Mouse (Mus musculus) adrenal gland, adult 2 months (tissue): ENCODE results near the gene Ubxn1. TPM values are rescaled to one million over a fixed set of nuclear protein-coding genes. Genes with fewer than 3 reads are reported as not detected.
A peak's percentile ranks its signal among the peaks of the same experiment; 100 is the strongest.

Experiments used
- DNase-seq: peaks from one replicate; pipeline ENCODE4 v3.0.0; 2021
- microRNA-seq, 2 experiments: library from miRNA; unstranded; fragments of <30 nt; microRNA quantifications; one replicate each; pipeline ENCODE4 v1.2.0; 2021
- polyA plus RNA-seq: library from polyadenylated mRNA; depleted of rRNA; stranded (reverse); fragments of >200 nt; gene quantifications from 2 replicates; pipeline ENCODE4 v1.2.3, GENCODE M21; 2012; rRNA removed
- total RNA-seq, 2 experiments: library from RNA; stranded (reverse); gene quantifications; 2 replicates each; pipeline ENCODE4 v1.2.3; 2021

Gene Ubxn1
- total and polyA plus RNA-seq, 3 experiments, result 140 to 224 (median 197) TPM

DNA sequence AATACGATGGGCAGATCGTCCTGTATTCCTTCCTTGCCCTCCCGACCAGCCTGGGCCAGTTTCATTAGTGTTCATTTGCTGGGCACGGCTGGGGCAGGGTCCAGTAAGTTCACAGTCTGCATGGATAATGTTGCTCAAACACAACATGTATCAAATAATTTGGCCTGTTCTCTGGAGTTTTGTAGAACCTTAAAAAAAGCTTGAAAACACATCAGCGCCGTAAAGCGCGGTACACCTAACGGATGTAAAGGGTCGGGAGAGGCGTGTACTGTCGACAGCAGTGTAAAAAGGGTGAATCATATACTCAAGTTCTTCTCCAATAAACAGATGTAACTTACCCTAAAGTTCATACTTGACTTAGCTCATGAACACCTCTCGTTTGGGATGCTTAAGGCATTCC lies 27.3 kb downstream of the Ubxn1 start:
- DNase-seq, result no peak

GRCm38 (mm10) chr19:8899079-8899478 lies 27.8 kb downstream of the Ubxn1 start:
- DNase-seq, result no peak

- DNase-seq, result no peak
Measured at GRCm38 (mm10) chr19:8903412-8903811, 32.1 kb downstream of the Ubxn1 start.

- DNase-seq, result no peak
Measured at GRCm38 (mm10) chr19:8908531-8908930, 37.2 kb downstream of the Ubxn1 start.

DNA sequence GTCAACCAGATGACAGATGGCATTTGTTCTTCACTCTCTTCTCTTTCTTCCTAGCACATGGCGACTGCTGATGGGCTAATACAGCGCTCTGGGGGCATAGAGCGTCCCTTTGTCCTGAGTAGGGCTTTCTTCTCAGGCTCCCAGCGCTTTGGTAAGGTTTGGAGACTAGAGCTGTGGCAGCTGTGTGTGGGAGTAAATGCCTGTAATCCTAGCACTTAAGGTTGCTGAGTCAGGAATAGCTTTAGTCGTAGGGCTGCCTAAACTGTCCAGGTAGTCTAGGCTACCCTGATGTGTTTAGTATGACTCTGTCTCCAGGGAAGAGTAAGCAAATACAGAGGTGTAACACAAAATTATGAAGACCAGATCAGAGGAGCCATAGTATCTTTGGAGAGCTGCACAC lies 40.5 kb downstream of the Ubxn1 start:
- DNase-seq, result no peak

DNA sequence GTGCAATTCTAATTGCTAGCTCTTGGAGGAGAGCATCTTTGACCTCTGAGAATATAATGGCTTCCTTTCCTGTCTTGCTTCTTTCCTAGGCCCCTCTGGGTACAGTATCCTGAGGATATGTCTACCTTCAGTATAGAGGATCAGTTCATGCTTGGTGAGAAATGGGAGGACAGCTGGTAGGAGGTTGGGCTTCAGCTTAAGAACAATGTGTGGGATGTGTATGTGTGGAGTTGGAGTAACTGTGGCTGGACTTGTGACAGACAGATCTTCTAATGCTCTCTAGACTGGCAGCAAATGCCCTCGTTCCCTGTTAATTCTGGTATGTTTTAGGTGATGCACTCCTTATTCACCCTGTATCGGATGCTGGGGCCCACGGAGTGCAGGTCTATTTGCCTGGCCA lies 42.9 kb downstream of the Ubxn1 start:
- no peak for DNase-seq

DNA sequence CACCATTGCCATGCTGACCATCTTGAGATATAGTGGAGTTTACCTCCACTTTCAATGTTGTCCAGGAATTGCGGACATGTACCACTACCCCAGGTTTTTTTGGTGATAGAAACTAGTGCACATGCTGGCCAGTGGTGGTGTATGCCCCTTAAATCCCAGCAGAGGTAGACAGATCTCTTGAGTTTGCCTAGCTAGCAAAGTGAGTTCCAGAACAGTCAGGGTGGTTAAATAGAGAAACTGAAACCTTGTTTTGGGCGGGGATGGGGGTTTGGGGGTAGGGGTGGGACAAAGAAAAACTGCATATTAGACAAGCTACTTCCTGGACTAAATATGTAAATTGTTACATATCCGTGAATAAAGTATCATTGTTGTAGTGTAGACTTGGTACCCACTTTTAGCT lies 47.7 kb downstream of the Ubxn1 start:
- no peak for DNase-seq

DNA sequence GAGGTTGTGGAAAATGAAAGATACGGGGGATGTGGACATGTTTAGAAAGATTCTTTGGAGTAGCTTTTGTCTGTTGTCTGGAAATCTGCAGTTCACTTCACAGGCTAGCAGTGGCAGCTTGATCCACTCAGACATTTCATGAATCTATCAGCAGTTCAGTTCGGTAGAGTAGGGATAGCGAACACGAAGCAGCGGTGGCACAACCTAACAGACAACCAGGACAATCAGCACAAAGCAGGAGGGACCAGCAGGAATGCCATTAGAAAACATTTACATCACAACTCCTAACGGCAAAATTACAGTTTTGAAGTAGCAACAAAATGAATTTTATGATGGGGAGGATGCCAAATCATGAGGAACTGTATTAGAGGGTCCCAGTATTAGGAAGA lies 48.4 kb downstream of the Ubxn1 start:
- no peak for DNase-seq

GRCm38 (mm10) chr19:8920073-8920736 lies 48.9 kb downstream of the Ubxn1 start, which contains the start of gene B3gat3:
Gene B3gat3, plus strand, starts transcription at chr19:8920374.
- DNase-seq, result peak; percentile 98

- peak; percentile 45 for DNase-seq
Measured at GRCm38 (mm10) chr19:8920836-8921291, 49.6 kb downstream of the Ubxn1 start.

- DNase-seq, result no peak
Measured at GRCm38 (mm10) chr19:8921741-8922140, 50.4 kb downstream of the Ubxn1 start.

Small RNA genes lying within 50 kb of the gene (microRNA-seq; reads per million reads assigned to microRNA genes)
- gene Mir5136, result 0 to 0.22 reads per million in 2 experiments

Other genes with a start within 250 kb of the Ubxn1 start
Only the 30 nearest of the 32 such genes appear.
- 100 to 1,000 TPM; 202 to 548 TPM for gene Slc3a2, start 148.1 kb upstream of the Ubxn1 start, total RNA-seq
- gene Slc3a2, start 148.1 kb upstream of the Ubxn1 start, polyA plus RNA-seq, result 162 and 192 TPM in 2 replicates
- 10 to 100 TPM; 54.3 to 77.1 TPM for gene Wdr74, start 135.7 kb upstream of the Ubxn1 start, total RNA-seq
- 23.4 and 24.0 TPM in 2 replicates for gene Wdr74, start 135.7 kb upstream of the Ubxn1 start, polyA plus RNA-seq
- gene 1700092M07Rik, start 130.8 kb upstream of the Ubxn1 start, total RNA-seq, result under 1 TPM; 0.79 to 0.84 TPM
- not detected in 2 replicates for gene 1700092M07Rik, start 130.8 kb upstream of the Ubxn1 start, polyA plus RNA-seq
- 10 to 100 TPM; 80.4 to 95.4 TPM for gene Stx5a, start 130.1 kb upstream of the Ubxn1 start, total RNA-seq
- 67.1 and 73.5 TPM in 2 replicates for gene Stx5a, start 130.1 kb upstream of the Ubxn1 start, polyA plus RNA-seq
- 100 to 1,000 TPM; 102 to 165 TPM for gene Nxf1, start 114.4 kb upstream of the Ubxn1 start, total RNA-seq
- gene Nxf1, start 114.4 kb upstream of the Ubxn1 start, polyA plus RNA-seq, result 43.4 and 48.0 TPM in 2 replicates
- 100 to 1,000 TPM; 114 to 134 TPM for gene Tmem223, start 100.5 kb upstream of the Ubxn1 start, total RNA-seq
- gene Tmem223, start 100.5 kb upstream of the Ubxn1 start, polyA plus RNA-seq, result 352 and 381 TPM in 2 replicates
- gene Tmem179b, start 97.0 kb upstream of the Ubxn1 start, total RNA-seq, result 10 to 100 TPM; 60.9 to 62.7 TPM
- gene Tmem179b, start 97.0 kb upstream of the Ubxn1 start, polyA plus RNA-seq, result 163 and 218 TPM in 2 replicates
- gene Taf6l, start 85.1 kb upstream of the Ubxn1 start, total RNA-seq, result 10 to 100 TPM; 11.9 to 17.2 TPM
- 22.4 and 25.1 TPM in 2 replicates for gene Taf6l, start 85.1 kb upstream of the Ubxn1 start, polyA plus RNA-seq
- gene Polr2g, start 72.9 kb upstream of the Ubxn1 start, total RNA-seq, result 100 to 1,000 TPM in 1 of 2 experiments, 10 to 100 TPM in 1; 71.9 to 103 TPM
- 24.0 and 25.9 TPM in 2 replicates for gene Polr2g, start 72.9 kb upstream of the Ubxn1 start, polyA plus RNA-seq
- gene Zbtb3, start 68.9 kb upstream of the Ubxn1 start, total RNA-seq, result 1 to 10 TPM; 2.1 to 3.4 TPM
- gene Zbtb3, start 68.9 kb upstream of the Ubxn1 start, polyA plus RNA-seq, result 1.9 and 2.4 TPM in 2 replicates
- gene Ttc9c, start 52.2 kb upstream of the Ubxn1 start, total RNA-seq, result 10 to 100 TPM; 28.8 to 39.3 TPM
- 5.4 and 7.0 TPM in 2 replicates for gene Ttc9c, start 52.2 kb upstream of the Ubxn1 start, polyA plus RNA-seq
- 10 to 100 TPM; 56.3 to 57.4 TPM for gene Hnrnpul2, start 51.5 kb upstream of the Ubxn1 start, total RNA-seq
- 8.4 and 10.0 TPM in 2 replicates for gene Hnrnpul2, start 51.5 kb upstream of the Ubxn1 start, polyA plus RNA-seq
- 10 to 100 TPM in 1 of 2 experiments, not detected in 1; 11.6 TPM for gene AC129217.1, start 41.7 kb upstream of the Ubxn1 start, total RNA-seq
- not detected in 2 replicates for gene AC129217.1, start 41.7 kb upstream of the Ubxn1 start, polyA plus RNA-seq
- 100 to 1,000 TPM; 178 to 191 TPM for gene Bscl2, start 34.0 kb upstream of the Ubxn1 start, total RNA-seq
- gene Bscl2, start 34.0 kb upstream of the Ubxn1 start, polyA plus RNA-seq, result 373 and 386 TPM in 2 replicates
- gene Gng3, start 32.3 kb upstream of the Ubxn1 start, total RNA-seq, result 1 to 10 TPM; 5.7 to 7.0 TPM
- gene Gng3, start 32.3 kb upstream of the Ubxn1 start, polyA plus RNA-seq, result 6.8 and 7.3 TPM in 2 replicates
- 1 to 10 TPM; 2.2 to 6.2 TPM for gene Lrrn4cl, start 20.7 kb upstream of the Ubxn1 start, total RNA-seq
- 1.2 and 1.3 TPM in 2 replicates for gene Lrrn4cl, start 20.7 kb upstream of the Ubxn1 start, polyA plus RNA-seq
- 10 to 100 TPM; 48.7 to 76.9 TPM for gene Uqcc3, start 9.4 kb downstream of the Ubxn1 start, total RNA-seq
- 16.0 and 18.1 TPM in 2 replicates for gene Uqcc3, start 9.4 kb downstream of the Ubxn1 start, polyA plus RNA-seq
- gene Lbhd1, start 12.2 kb downstream of the Ubxn1 start, total RNA-seq, result 10 to 100 TPM in 1 of 2 experiments, 1 to 10 TPM in 1; 5.8 to 13.3 TPM
- 0.28 and 1.1 TPM in 2 replicates for gene Lbhd1, start 12.2 kb downstream of the Ubxn1 start, polyA plus RNA-seq
- not detected for gene Gm49403, start 12.4 kb downstream of the Ubxn1 start, total RNA-seq
- not detected in 2 replicates for gene Gm49403, start 12.4 kb downstream of the Ubxn1 start, polyA plus RNA-seq
- gene 1810009A15Rik, start 17.4 kb downstream of the Ubxn1 start, total RNA-seq, result 10 to 100 TPM; 46.8 to 53.6 TPM
- gene 1810009A15Rik, start 17.4 kb downstream of the Ubxn1 start, polyA plus RNA-seq, result 4.3 and 5.6 TPM in 2 replicates
- gene Gm49416, start 17.4 kb downstream of the Ubxn1 start, total RNA-seq, result 1 to 10 TPM; 3.2 to 4.5 TPM
- gene Gm49416, start 17.4 kb downstream of the Ubxn1 start, polyA plus RNA-seq, result not detected in 2 replicates
- gene Ints5, start 21.5 kb downstream of the Ubxn1 start, total RNA-seq, result 10 to 100 TPM; 21.5 to 23.7 TPM
- 23.5 and 29.6 TPM in 2 replicates for gene Ints5, start 21.5 kb downstream of the Ubxn1 start, polyA plus RNA-seq
- 100 to 1,000 TPM; 172 to 199 TPM for gene Ganab, start 26.6 kb downstream of the Ubxn1 start, total RNA-seq
- 77.2 and 98.7 TPM in 2 replicates for gene Ganab, start 26.6 kb downstream of the Ubxn1 start, polyA plus RNA-seq
- gene B3gat3, start 48.9 kb downstream of the Ubxn1 start, total RNA-seq, result 10 to 100 TPM; 57.0 to 70.5 TPM
- 147 and 159 TPM in 2 replicates for gene B3gat3, start 48.9 kb downstream of the Ubxn1 start, polyA plus RNA-seq
- gene Rom1, start 57.9 kb downstream of the Ubxn1 start, total RNA-seq, result 10 to 100 TPM; 37.0 to 46.9 TPM
- 105 and 116 TPM in 2 replicates for gene Rom1, start 57.9 kb downstream of the Ubxn1 start, polyA plus RNA-seq
- gene Eml3, start 58.1 kb downstream of the Ubxn1 start, total RNA-seq, result 10 to 100 TPM; 39.7 to 51.0 TPM
- 70.6 and 80.7 TPM in 2 replicates for gene Eml3, start 58.1 kb downstream of the Ubxn1 start, polyA plus RNA-seq
- 10 to 100 TPM; 81.8 to 86.1 TPM for gene Mta2, start 70.4 kb downstream of the Ubxn1 start, total RNA-seq
- gene Mta2, start 70.4 kb downstream of the Ubxn1 start, polyA plus RNA-seq, result 15.9 and 20.6 TPM in 2 replicates
- gene Tut1, start 82.4 kb downstream of the Ubxn1 start, total RNA-seq, result 10 to 100 TPM; 19.6 to 23.9 TPM
- gene Tut1, start 82.4 kb downstream of the Ubxn1 start, polyA plus RNA-seq, result 16.3 and 22.4 TPM in 2 replicates
- gene Eef1g, start 95.5 kb downstream of the Ubxn1 start, total RNA-seq, result 100 to 1,000 TPM; 331 to 355 TPM
- gene Eef1g, start 95.5 kb downstream of the Ubxn1 start, polyA plus RNA-seq, result 63.8 and 90.8 TPM in 2 replicates
- 100 to 1,000 TPM in 1 of 2 experiments, 10 to 100 TPM in 1; 91.1 to 152 TPM for gene Ahnak, start 117.8 kb downstream of the Ubxn1 start, total RNA-seq
- gene Ahnak, start 117.8 kb downstream of the Ubxn1 start, polyA plus RNA-seq, result 5.4 and 7.4 TPM in 2 replicates